Mouse (Mus musculus): Measurements from ENCODE around the gene P2rx3. TPM values are rescaled to one million over a fixed set of nuclear protein-coding genes. Genes with fewer than 3 reads are reported as not detected.

The P2rx3 gene
- total and polyA plus RNA-seq, 2 experiments from 2014 or later = 0.23 TPM; not detected in 1

GRCm38 (mm10) chr2:85059677-85060076 lies 22.4 kb upstream of the P2rx3 start:
- Histone ChIP-seq H3K27me3 (ENCODE audit: control insufficient read depth, insufficient read depth, low read length) (no peaks in the 10 kb centered on the region), H3K36me3 (replicated peaks; ENCODE audit: control insufficient read depth, insufficient read depth, low read length) (peaks cover 65% of the 10 kb centered on the region), H3K9me3 (replicated peaks; ENCODE audit: control insufficient read depth, low read length) (no peaks in the 10 kb centered on the region), H3K4me2 (ENCODE audit: low read depth, low read length) (peak overlapping the region; percentile 63; the same call in 1 of the 2 replicates), H3K4me1 (ENCODE audit: control insufficient read depth, insufficient read depth) (peaks cover 5% of the 10 kb centered on the region), H3K4me3 (ENCODE audit: low read depth, low read length) (no peak overlapping the region), H3K27ac (ENCODE audit: low read depth) (no peak overlapping the region), H3K9ac (replicated peaks; ENCODE audit: low read depth, low read length) (no peak overlapping the region)
- ATAC-seq (ENCODE audit: insufficient read depth, low read depth) = no peak
- WGBS = 88% methylated on average over 6 of the region's 6 CpGs
- TF ChIP-seq EP300 (IDR thresholded peaks at IDR 0.05; ENCODE audit: low read depth) (no peak), CTCF (IDR thresholded peaks at IDR 0.05; ENCODE audit: low read depth) (no peak)
- no peak for DNase-seq (ENCODE audit: low spot score)

DNA sequence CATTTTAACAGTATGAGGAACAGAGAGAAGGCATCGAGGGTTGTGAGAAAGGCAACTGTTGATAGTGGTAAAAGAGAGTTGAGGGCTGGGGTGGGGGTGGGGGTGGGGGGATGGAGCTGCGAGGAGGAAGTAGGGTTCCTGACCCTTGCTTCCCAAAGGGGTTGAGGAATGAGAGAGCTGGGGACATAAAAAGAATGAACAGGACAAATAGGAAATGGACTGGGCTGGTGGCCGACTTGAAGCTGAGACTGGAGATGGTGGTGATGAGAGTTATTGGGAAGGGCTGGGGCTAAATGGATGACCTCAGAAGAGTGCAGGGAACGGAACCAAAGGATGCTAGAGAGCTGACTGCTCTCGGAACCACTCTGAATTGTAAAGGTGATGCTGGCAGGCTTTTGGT lies 19.4 kb upstream of the P2rx3 start:
- whole genome bisulfite sequencing = 47% methylated on average over 5 of the region's 5 CpGs
- Histone ChIP-seq H3K36me3 (replicated peaks; ENCODE audit: control insufficient read depth, insufficient read depth, low read length) (peaks cover 49% of the 10 kb centered on the region), H3K9ac (replicated peaks; ENCODE audit: low read depth, low read length) (no peak overlapping the region), H3K4me1 (ENCODE audit: control insufficient read depth, insufficient read depth) (peaks cover 5% of the 10 kb centered on the region), H3K27ac (ENCODE audit: low read depth) (no peak overlapping the region), H3K9me3 (replicated peaks; ENCODE audit: control insufficient read depth, low read length) (no peaks in the 10 kb centered on the region), H3K27me3 (ENCODE audit: control insufficient read depth, insufficient read depth, low read length) (no peaks in the 10 kb centered on the region), H3K4me3 (ENCODE audit: low read depth, low read length) (no peak overlapping the region), H3K4me2 (ENCODE audit: low read depth, low read length) (no peak overlapping the region)
- DNase-seq (ENCODE audit: low spot score) (no peak), ATAC-seq (ENCODE audit: insufficient read depth, low read depth) (no peak)
- TF ChIP-seq CTCF (IDR thresholded peaks at IDR 0.05; ENCODE audit: low read depth) (no peak), EP300 (IDR thresholded peaks at IDR 0.05; ENCODE audit: low read depth) (no peak)

- Histone ChIP-seq H3K9me3 (replicated peaks; ENCODE audit: control insufficient read depth, low read length) (no peaks in the 10 kb centered on the region), H3K4me2 (ENCODE audit: low read depth, low read length) (peak overlapping the region; percentile 96), H3K4me1 (ENCODE audit: control insufficient read depth, insufficient read depth) (peaks cover 5% of the 10 kb centered on the region; the same call in 1 of the 2 replicates), H3K36me3 (replicated peaks; ENCODE audit: control insufficient read depth, insufficient read depth, low read length) (peaks cover 35% of the 10 kb centered on the region), H3K9ac (replicated peaks; ENCODE audit: low read depth, low read length) (no peak overlapping the region; the same call in 1 of the 2 replicates), H3K27ac (ENCODE audit: low read depth) (no peak overlapping the region), H3K4me3 (ENCODE audit: low read depth, low read length) (no peak overlapping the region), H3K27me3 (ENCODE audit: control insufficient read depth, insufficient read depth, low read length) (no peaks in the 10 kb centered on the region)
- WGBS = 73% methylated on average over 5 of the region's 5 CpGs
- ATAC-seq (ENCODE audit: insufficient read depth, low read depth) = no peak
- TF ChIP-seq CTCF (IDR thresholded peaks at IDR 0.05; ENCODE audit: low read depth) (no peak), EP300 (IDR thresholded peaks at IDR 0.05; ENCODE audit: low read depth) (no peak)
- no peak for DNase-seq (ENCODE audit: low spot score)
Measured at GRCm38 (mm10) chr2:85053192-85053816, 16.0 kb upstream of the P2rx3 start.

GRCm38 (mm10) chr2:85050746-85051145 lies 13.5 kb upstream of the P2rx3 start:
- Histone ChIP-seq H3K4me2 (ENCODE audit: low read depth, low read length) (peak overlapping the region; percentile 96), H3K4me1 (ENCODE audit: control insufficient read depth, insufficient read depth) (peaks cover 5% of the 10 kb centered on the region; the same call in 1 of the 2 replicates), H3K4me3 (ENCODE audit: low read depth, low read length) (peak overlapping the region; percentile 50), H3K36me3 (replicated peaks; ENCODE audit: control insufficient read depth, insufficient read depth, low read length) (peaks cover 34% of the 10 kb centered on the region), H3K9ac (replicated peaks; ENCODE audit: low read depth, low read length) (peak overlapping the region; percentile 28), H3K9me3 (replicated peaks; ENCODE audit: control insufficient read depth, low read length) (no peaks in the 10 kb centered on the region), H3K27me3 (ENCODE audit: control insufficient read depth, insufficient read depth, low read length) (no peaks in the 10 kb centered on the region), H3K27ac (ENCODE audit: low read depth) (peak overlapping the region; percentile 82)
- no peak for TF ChIP-seq CTCF (IDR thresholded peaks at IDR 0.05; ENCODE audit: low read depth)
- no peak for TF ChIP-seq EP300 (IDR thresholded peaks at IDR 0.05; ENCODE audit: low read depth)
- 34% methylated on average over 9 of the region's 9 CpGs for WGBS
- no peak for ATAC-seq (ENCODE audit: insufficient read depth, low read depth)
- DNase-seq (ENCODE audit: low spot score) = peak; percentile 32

DNA sequence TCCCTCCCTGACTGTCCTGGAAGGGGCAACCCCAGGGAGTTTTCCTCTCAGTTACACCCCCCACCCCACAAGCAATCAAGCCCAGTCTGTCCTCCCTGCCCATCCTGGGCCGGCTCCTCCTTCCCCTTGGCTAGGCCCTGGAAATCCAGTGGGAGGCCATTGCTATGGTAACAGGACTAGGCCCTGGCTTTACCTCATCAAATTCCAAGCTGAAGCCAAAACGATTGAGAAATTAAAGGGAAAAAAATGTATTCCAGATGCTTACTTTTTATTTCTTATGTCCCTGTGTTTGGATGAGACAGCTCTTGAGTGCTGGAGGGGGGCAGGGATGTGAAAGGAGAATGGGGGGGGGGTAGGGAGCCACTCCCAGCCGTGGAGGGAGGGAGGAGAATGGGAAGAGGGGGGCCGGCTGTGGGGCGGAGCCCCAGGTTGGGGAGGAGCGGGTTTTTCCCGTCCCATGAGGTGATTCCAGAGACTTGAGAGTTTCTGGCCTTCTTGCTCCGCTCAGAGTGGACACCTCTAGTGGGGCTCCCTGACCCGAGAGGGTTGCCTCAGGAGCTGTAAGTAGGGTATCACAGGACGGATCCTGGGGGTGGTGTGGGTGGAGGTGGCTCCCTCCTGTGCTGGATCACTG lies 12.9 kb upstream of the P2rx3 start:
- Histone ChIP-seq H3K27ac (ENCODE audit: low read depth) (peak overlapping the region; percentile 82), H3K4me3 (ENCODE audit: low read depth, low read length) (peak overlapping the region; percentile 50), H3K4me2 (ENCODE audit: low read depth, low read length) (peak overlapping the region; percentile 96), H3K9ac (replicated peaks; ENCODE audit: low read depth, low read length) (peak overlapping the region; percentile 28), H3K4me1 (ENCODE audit: control insufficient read depth, insufficient read depth) (peaks cover 5% of the 10 kb centered on the region; the same call in 1 of the 2 replicates), H3K36me3 (replicated peaks; ENCODE audit: control insufficient read depth, insufficient read depth, low read length) (peaks cover 36% of the 10 kb centered on the region), H3K27me3 (ENCODE audit: control insufficient read depth, insufficient read depth, low read length) (no peaks in the 10 kb centered on the region), H3K9me3 (replicated peaks; ENCODE audit: control insufficient read depth, low read length) (no peaks in the 10 kb centered on the region)
- ATAC-seq (ENCODE audit: insufficient read depth, low read depth) (peak; percentile 21), DNase-seq (ENCODE audit: low spot score) (peak; percentile 77)
- TF ChIP-seq EP300 (IDR thresholded peaks at IDR 0.05; ENCODE audit: low read depth) (no peak), CTCF (IDR thresholded peaks at IDR 0.05; ENCODE audit: low read depth) (no peak)
- 30% methylated on average over 10 of the region's 10 CpGs for WGBS
